ENCODE assay signal across 22 mouse cellular contexts in the genomic region with DNA sequence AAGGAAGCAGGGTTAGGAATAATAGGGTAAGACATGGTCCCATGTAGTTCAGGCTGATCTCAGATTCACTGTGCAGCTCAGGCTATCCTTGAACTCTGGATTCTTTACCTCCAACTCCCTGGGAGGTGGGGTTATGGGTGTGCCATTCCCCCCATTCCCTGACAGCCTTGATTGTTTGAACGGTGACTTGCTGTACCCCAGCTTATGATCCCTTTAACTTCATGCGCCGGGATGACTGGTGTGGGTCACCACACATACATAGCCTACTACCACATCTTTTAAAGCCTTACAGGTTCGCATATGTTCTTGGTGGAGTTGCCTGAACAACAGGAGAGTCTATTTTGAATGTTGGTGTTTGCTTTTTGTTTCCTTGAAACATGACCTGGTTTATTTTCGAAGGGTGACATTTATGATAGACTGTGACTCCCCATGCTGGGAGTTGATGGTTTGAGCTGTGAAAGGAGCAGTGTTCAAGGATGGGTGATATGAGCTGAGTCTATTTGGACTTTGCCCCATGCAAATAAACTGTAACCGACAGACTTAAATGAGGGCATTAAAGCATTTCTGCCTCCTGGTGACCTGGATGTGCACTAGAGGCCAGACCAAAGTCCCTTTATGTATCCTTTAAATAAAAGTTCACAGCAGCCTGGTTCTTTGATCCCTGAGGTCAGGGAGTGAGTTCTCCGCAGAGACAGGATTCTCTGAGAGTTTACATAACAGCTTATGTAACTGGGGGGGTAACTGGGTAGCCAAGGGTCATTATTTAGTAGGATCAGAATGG.
DNase-seq lines count a peak whose midpoint lies in the region; ATAC-seq and TF ChIP-seq lines count a peak whose summit lies in the region.
"Had no signal": no experiment of that assay in that cellular context is flagged by ENCODE, and none has a peak within 500 bp of the region (broad histone marks: within the 10 kb centered on the region; RNA-seq: fewer than 3 reads in every experiment).

No protein-coding gene starts in this region.

- no peak for TF ChIP-seq CTCF in left cerebral cortex, adult 2 months (IDR thresholded peaks at IDR 0.05)

- 76% methylated on average over 7 of the region's 7 CpGs for WGBS in liver, embryonic 12.5 days (ENCODE audit: insufficient replicate concordance)
- 80% methylated on average over 7 of the region's 7 CpGs for WGBS in liver, embryonic 11.5 days
- 69% methylated on average over 7 of the region's 7 CpGs for whole genome bisulfite sequencing in liver, embryonic 16.5 days (ENCODE audit: insufficient replicate concordance)

- intact Hi-C loops in heart, postnatal 36 days (cut with DNase I), result loop anchor here (5.0 kb wide), 1 partner anchor 226 kb away; no protein-coding TSS in a partner anchor
- intact Hi-C loops in left cerebral cortex, adult 2 months (cut with DNase I), result no loop called here

- peaks cover 29% of the 10 kb centered on the region; the same call in 1 of the 2 replicates for H3K36me3 ChIP-seq in liver, embryonic 12.5 days
- H3K36me3 ChIP-seq in liver, embryonic 11.5 days (ENCODE audit: control insufficient read depth, insufficient read depth, low read length), result peaks cover 2% of the 10 kb centered on the region; the same call in 1 of the 2 replicates
- no peaks in the 10 kb centered on the region for H3K36me3 ChIP-seq in liver, embryonic 16.5 days (ENCODE audit: control insufficient read depth, insufficient read depth)
- H3K36me3 ChIP-seq: hindbrain, embryonic 12.5 days had no signal

- H3K4me2 ChIP-seq in liver, embryonic 12.5 days, result no peak overlapping the region
- no peak overlapping the region for H3K4me2 ChIP-seq in liver, embryonic 11.5 days
- H3K4me2 ChIP-seq in liver, embryonic 16.5 days (ENCODE audit: low read depth, low read length), result no peak overlapping the region
- H3K4me2 ChIP-seq: embryonic facial prominence, embryonic 15.5 days; heart, embryonic 11.5 days; hindbrain, embryonic 12.5 days; limb, embryonic 12.5 days; midbrain, embryonic 11.5 days had no signal

- H3K4me3 ChIP-seq in liver, embryonic 12.5 days, result no peak overlapping the region
- no peak overlapping the region for H3K4me3 ChIP-seq in liver, embryonic 11.5 days (ENCODE audit: low read depth, low read length)
- H3K4me3 ChIP-seq in liver, embryonic 16.5 days (ENCODE audit: low read depth, low read length), result no peak overlapping the region
- H3K4me3 ChIP-seq in left cerebral cortex, adult 2 months, result no peak overlapping the region
- H3K4me3 ChIP-seq: embryonic facial prominence, embryonic 15.5 days; hindbrain, embryonic 12.5 days; limb, embryonic 12.5 days had no signal

- peak; percentile 28; the same call in 1 of the 2 replicates for ATAC-seq in liver, embryonic 12.5 days
- no peak for ATAC-seq in liver, embryonic 11.5 days (replicated peaks; ENCODE audit: low FRiP score)
- peak; percentile 69 for ATAC-seq in liver, embryonic 16.5 days (ENCODE audit: low read depth)
- ATAC-seq: activated CD4-positive, CD25-positive, alpha-beta regulatory T cell, adult 4 months; CD4-positive, CD25-positive, alpha-beta regulatory T cell, adult 4 months; forebrain, embryonic 16.5 days had no signal

- peak; percentile 80 for DNase-seq in heart, adult 11 months
- no peak for DNase-seq in heart, postnatal 36 days
- no peak for DNase-seq in liver, embryonic 11.5 days (ENCODE audit: low spot score)
- DNase-seq in left cerebral cortex, adult 2 months (ENCODE audit: extremely low spot score in 1 of 2, low spot score in 2 of 2), result no peak
- no peak for DNase-seq in Muller cell, postnatal 12 days (ENCODE audit: inconsistent ontology term)
- DNase-seq in frontal cortex, postnatal 36 days (ENCODE audit: low spot score in 2 of 2), result no peak
- DNase-seq: adrenal gland, postnatal 25 days; cerebellum, adult 11 months; cerebellum, postnatal 14 days; heart, postnatal 10 days; thymus, adult 2 months had no signal

- H3K27ac ChIP-seq in liver, embryonic 12.5 days, result no peak overlapping the region; the same call in 1 of the 2 replicates
- no peak overlapping the region for H3K27ac ChIP-seq in liver, embryonic 11.5 days (ENCODE audit: low read depth, low read length)
- no peak overlapping the region for H3K27ac ChIP-seq in liver, embryonic 16.5 days (ENCODE audit: low read length)
- H3K27ac ChIP-seq in left cerebral cortex, adult 2 months, result no peak overlapping the region
- H3K27ac ChIP-seq: embryonic facial prominence, embryonic 15.5 days; hindbrain, embryonic 12.5 days; limb, embryonic 12.5 days; macrophage had no signal

- no peaks in the 10 kb centered on the region for H3K4me1 ChIP-seq in liver, embryonic 12.5 days
- peaks cover 3% of the 10 kb centered on the region for H3K4me1 ChIP-seq in liver, embryonic 11.5 days (replicated peaks; ENCODE audit: control insufficient read depth, insufficient read depth, low read length)
- peaks cover 3% of the 10 kb centered on the region; the same call in 1 of the 2 replicates for H3K4me1 ChIP-seq in liver, embryonic 16.5 days (ENCODE audit: control insufficient read depth, low read depth, low read length)
- H3K4me1 ChIP-seq: embryonic facial prominence, embryonic 15.5 days; hindbrain, embryonic 12.5 days had no signal

- no peaks in the 10 kb centered on the region for H3K9me3 ChIP-seq in liver, embryonic 12.5 days (replicated peaks)
- H3K9me3 ChIP-seq in liver, embryonic 11.5 days (ENCODE audit: control insufficient read depth, low read length), result no peaks in the 10 kb centered on the region
- H3K9me3 ChIP-seq in liver, embryonic 16.5 days (replicated peaks; ENCODE audit: control insufficient read depth, low read length), result no peaks in the 10 kb centered on the region
- H3K9me3 ChIP-seq: embryonic facial prominence, embryonic 15.5 days; hindbrain, embryonic 12.5 days; limb, embryonic 12.5 days had no signal

- no peaks in the 10 kb centered on the region for H3K27me3 ChIP-seq in liver, embryonic 12.5 days (replicated peaks)
- H3K27me3 ChIP-seq in liver, embryonic 11.5 days (replicated peaks; ENCODE audit: control insufficient read depth, insufficient read depth, low read length), result no peaks in the 10 kb centered on the region
- H3K27me3 ChIP-seq in liver, embryonic 16.5 days (ENCODE audit: control insufficient read depth, insufficient read depth, low read depth, low read length), result no peaks in the 10 kb centered on the region
- H3K27me3 ChIP-seq: embryonic facial prominence, embryonic 15.5 days; hindbrain, embryonic 12.5 days; limb, embryonic 12.5 days had no signal

- no peak overlapping the region for H3K9ac ChIP-seq in liver, embryonic 12.5 days
- no peak overlapping the region for H3K9ac ChIP-seq in liver, embryonic 11.5 days (ENCODE audit: low read depth, low read length)
- no peak overlapping the region for H3K9ac ChIP-seq in liver, embryonic 16.5 days (ENCODE audit: low read depth, low read length)
- H3K9ac ChIP-seq: embryonic facial prominence, embryonic 15.5 days; hindbrain, embryonic 12.5 days; limb, embryonic 12.5 days had no signal
